In the genomic region with DNA sequence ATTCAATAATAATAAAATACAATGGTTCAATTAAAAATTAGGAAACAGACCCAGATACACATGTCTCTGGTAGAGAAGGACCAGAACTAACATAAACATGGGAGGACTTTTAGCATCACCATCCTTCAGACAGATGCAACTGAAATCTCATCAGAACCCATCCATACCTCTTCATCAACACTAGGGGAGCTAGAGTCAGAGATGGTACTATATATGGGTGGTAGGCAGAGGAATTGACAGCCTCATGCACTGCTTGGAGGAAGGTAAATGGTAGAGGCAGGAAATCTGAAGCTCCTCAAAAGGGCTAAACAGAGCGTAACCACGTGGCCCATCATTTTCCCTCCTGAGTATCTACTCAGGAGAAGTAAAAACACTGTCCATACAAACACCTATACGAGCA, we compare ENCODE assay signal across 21 mouse cellular contexts.
DNase-seq lines count a peak whose midpoint lies in the region; ATAC-seq and TF ChIP-seq lines count a peak whose summit lies in the region.
"Had no signal": no experiment of that assay in that cellular context is flagged by ENCODE, and none has a peak within 500 bp of the region (broad histone marks: within the 10 kb centered on the region; RNA-seq: fewer than 3 reads in every experiment).

No protein-coding gene starts in this region.

- no peak for TF ChIP-seq POLR2A in heart, adult 2 months (IDR thresholded peaks at IDR 0.05; ENCODE audit: insufficient read depth, low read depth, low read length)

- no peaks in the 10 kb centered on the region for H3K36me3 ChIP-seq in heart, adult 2 months (ENCODE audit: control insufficient read depth, insufficient read depth, low read length)
- 0 out of 2 replicates have a peak, but pooled peaks cover 3% of the 10 kb centered on the region for H3K36me3 ChIP-seq in heart, embryonic 11.5 days (ENCODE audit: control insufficient read depth, insufficient read depth, low read length)
- 0 out of 2 replicates have a peak, but pooled peaks cover 3% of the 10 kb centered on the region for H3K36me3 ChIP-seq in midbrain, postnatal 0 days (ENCODE audit: insufficient read depth, low read length)
- peaks cover 74% of the 10 kb centered on the region for H3K36me3 ChIP-seq in midbrain, embryonic 10.5 days

- TF ChIP-seq CTCF in heart, adult 2 months (IDR thresholded peaks at IDR 0.05), result 0 out of 2 replicates have a peak, but pooled peaks have one; percentile 6
- peak; percentile 56 for TF ChIP-seq CTCF in layer of hippocampus, adult 2 months (conservative IDR thresholded peaks at IDR 0.05)
- TF ChIP-seq CTCF in midbrain, postnatal 0 days (IDR thresholded peaks at IDR 0.05), result peak; percentile 42

- no peak overlapping the region for H3K4me3 ChIP-seq in heart, adult 2 months
- H3K4me3 ChIP-seq in heart, embryonic 11.5 days (ENCODE audit: low read depth, low read length), result no peak overlapping the region
- no peak overlapping the region for H3K4me3 ChIP-seq in layer of hippocampus, adult 2 months
- H3K4me3 ChIP-seq in midbrain, postnatal 0 days (ENCODE audit: low read depth, low read length), result no peak overlapping the region
- no peak overlapping the region for H3K4me3 ChIP-seq in midbrain, embryonic 10.5 days
- H3K4me3 ChIP-seq: embryonic facial prominence, embryonic 13.5 days; heart, embryonic 10.5 days; limb, embryonic 13.5 days; midbrain, embryonic 12.5 days; neural tube, embryonic 15.5 days had no signal

- H3K79me2 ChIP-seq in heart, adult 2 months (replicated peaks; ENCODE audit: control insufficient read depth, insufficient read depth, low read length), result no peaks in the 10 kb centered on the region

- DNase-seq in heart, adult 2 months, result no peak
- no peak for DNase-seq in layer of hippocampus, adult 2 months (ENCODE audit: low spot score in 2 of 2)
- DNase-seq in layer of hippocampus, adult 9-10 months (ENCODE audit: low spot score), result no peak
- DNase-seq in midbrain, postnatal 0 days (ENCODE audit: low spot score), result no peak
- DNase-seq in midbrain, embryonic 10.5 days (ENCODE audit: low spot score), result no peak
- DNase-seq in gastrocnemius, postnatal 10 days, result no peak
- no peak for DNase-seq in adrenal gland, postnatal 36 days
- DNase-seq: adrenal gland, adult 2 months; cerebellum, adult 11 months; cerebellum, postnatal 10 days; gastrocnemius, postnatal 25 days; heart, postnatal 14 days; kidney, adult 8-10 months; kidney, postnatal 4 days; thymus, postnatal 25 days had no signal

- no peaks in the 10 kb centered on the region for H3K9me3 ChIP-seq in heart, embryonic 11.5 days (replicated peaks; ENCODE audit: control insufficient read depth, low read length)
- no peaks in the 10 kb centered on the region for H3K9me3 ChIP-seq in midbrain, postnatal 0 days (ENCODE audit: low read length)
- H3K9me3 ChIP-seq in midbrain, embryonic 10.5 days (replicated peaks), result no peaks in the 10 kb centered on the region
- H3K9me3 ChIP-seq: embryonic facial prominence, embryonic 13.5 days; heart, embryonic 10.5 days; limb, embryonic 13.5 days; midbrain, embryonic 12.5 days; neural tube, embryonic 15.5 days had no signal

- H3K27me3 ChIP-seq in heart, adult 2 months (ENCODE audit: control insufficient read depth, insufficient read depth, low read length), result no peaks in the 10 kb centered on the region
- no peaks in the 10 kb centered on the region for H3K27me3 ChIP-seq in heart, embryonic 11.5 days (ENCODE audit: control insufficient read depth, insufficient read depth, low read length)
- H3K27me3 ChIP-seq in midbrain, postnatal 0 days (ENCODE audit: insufficient read depth, low read length), result no peaks in the 10 kb centered on the region
- no peaks in the 10 kb centered on the region for H3K27me3 ChIP-seq in midbrain, embryonic 10.5 days (ENCODE audit: low read depth, poor library complexity, severe bottlenecking)
- H3K27me3 ChIP-seq: embryonic facial prominence, embryonic 13.5 days; limb, embryonic 13.5 days; midbrain, embryonic 12.5 days; neural tube, embryonic 15.5 days had no signal

- no peaks in the 10 kb centered on the region for H3K4me1 ChIP-seq in heart, adult 2 months (ENCODE audit: control insufficient read depth, insufficient read depth, low read length)
- no peaks in the 10 kb centered on the region for H3K4me1 ChIP-seq in heart, embryonic 11.5 days (ENCODE audit: control insufficient read depth, insufficient read depth, low read length)
- H3K4me1 ChIP-seq in midbrain, postnatal 0 days (ENCODE audit: insufficient read depth, low read length), result no peaks in the 10 kb centered on the region
- H3K4me1 ChIP-seq in midbrain, embryonic 10.5 days, result no peaks in the 10 kb centered on the region
- H3K4me1 ChIP-seq: embryonic facial prominence, embryonic 13.5 days; heart, embryonic 10.5 days; limb, embryonic 13.5 days; midbrain, embryonic 12.5 days; neural tube, embryonic 15.5 days had no signal

- 95% methylated on average over 3 of the region's 3 CpGs for WGBS in heart, adult 2 months
- 90% methylated on average over 3 of the region's 3 CpGs for WGBS in heart, embryonic 11.5 days (ENCODE audit: insufficient replicate concordance)
- 94% methylated on average over 3 of the region's 3 CpGs for WGBS in midbrain, postnatal 0 days
- 94% methylated on average over 3 of the region's 3 CpGs for WGBS in midbrain, embryonic 10.5 days

- intact Hi-C loops in heart, adult 2 months (cut with DNase I), result no loop called here

- no peak for TF ChIP-seq EP300 in heart, adult 2 months (IDR thresholded peaks at IDR 0.05; ENCODE audit: insufficient read depth, low read depth, low read length)

- no peak overlapping the region for H3K27ac ChIP-seq in heart, adult 2 months
- no peak overlapping the region for H3K27ac ChIP-seq in heart, embryonic 11.5 days (ENCODE audit: low read depth, low read length)
- H3K27ac ChIP-seq in layer of hippocampus, adult 2 months, result no peak overlapping the region
- no peak overlapping the region for H3K27ac ChIP-seq in midbrain, postnatal 0 days (ENCODE audit: low read depth, low read length)
- no peak overlapping the region for H3K27ac ChIP-seq in midbrain, embryonic 10.5 days (replicated peaks)
- H3K27ac ChIP-seq: embryonic facial prominence, embryonic 13.5 days; heart, embryonic 10.5 days; limb, embryonic 13.5 days; midbrain, embryonic 12.5 days; neural tube, embryonic 15.5 days had no signal

- H3K9ac ChIP-seq in heart, adult 2 months (ENCODE audit: low read depth, low read length), result no peak overlapping the region
- H3K9ac ChIP-seq in heart, embryonic 11.5 days (ENCODE audit: low read depth, low read length), result no peak overlapping the region
- H3K9ac ChIP-seq in midbrain, postnatal 0 days (replicated peaks; ENCODE audit: low read length, poor library complexity, severe bottlenecking), result no peak overlapping the region
- H3K9ac ChIP-seq: embryonic facial prominence, embryonic 13.5 days; limb, embryonic 13.5 days; midbrain, embryonic 12.5 days; neural tube, embryonic 15.5 days had no signal

- H3K4me2 ChIP-seq in heart, embryonic 11.5 days, result no peak overlapping the region
- no peak overlapping the region for H3K4me2 ChIP-seq in midbrain, postnatal 0 days (ENCODE audit: low read depth, low read length, poor library complexity, severe bottlenecking)
- H3K4me2 ChIP-seq: embryonic facial prominence, embryonic 13.5 days; limb, embryonic 13.5 days; midbrain, embryonic 12.5 days; neural tube, embryonic 15.5 days had no signal

- ATAC-seq in heart, embryonic 11.5 days (replicated peaks; ENCODE audit: insufficient number of reproducible peaks, low FRiP score, low TSS enrichment), result no peak
- ATAC-seq in midbrain, postnatal 0 days (ENCODE audit: low FRiP score), result no peak

Comparison
In these comparisons a context has a peak if more than half of its experiments do, and no peak if none do; other contexts are left out.
1. CTCF ChIP-seq: peak in every context shown above with its lines; median percentile 56 in layer of hippocampus, adult 2 months; 42 in midbrain, postnatal 0 days; 6 in heart, adult 2 months.